Mouse (Mus musculus) myocyte (in vitro differentiated cells): ENCODE results near the gene Hapln2.

ENCODE experiments used
- E2F4 ChIP-seq: IDR thresholded peaks from one replicate; pipeline ENCODE4 v1.6.1; 2011; ENCODE audit warnings: mild to moderate bottlenecking, control low read depth, moderate library complexity; ENCODE audit not compliant: insufficient read depth
- MAX ChIP-seq: IDR thresholded peaks from one replicate; pipeline ENCODE4 v1.6.1; 2011; ENCODE audit warnings: low read depth, mild to moderate bottlenecking, control low read depth
- MYOD1 ChIP-seq, 3 experiments: IDR thresholded peaks; one replicate each; pipeline ENCODE4 v1.6.1; 2011; ENCODE audit warnings: control low read depth in 2 of 3, low read depth in 2 of 3, mild to moderate bottlenecking in 2 of 3, moderate library complexity in 1 of 3; ENCODE audit not compliant: insufficient read length in 2 of 3, control insufficient read depth in 1 of 3
- MYOG ChIP-seq, 3 experiments: IDR thresholded peaks; one replicate each; pipeline ENCODE4 v1.6.1; 2011; ENCODE audit warnings: control low read depth in 2 of 3, low read depth in 2 of 3, mild to moderate bottlenecking in 2 of 3; ENCODE audit not compliant: insufficient read length in 2 of 3, control insufficient read depth in 1 of 3, insufficient read depth in 1 of 3
- POLR2A ChIP-seq: IDR thresholded peaks from one replicate; pipeline ENCODE4 v1.6.1; 2011; ENCODE audit warnings: low read depth, mild to moderate bottlenecking, control low read depth, moderate library complexity; ENCODE audit not compliant: insufficient read length
- POLR2AphosphoS2 ChIP-seq: IDR thresholded peaks from one replicate; pipeline ENCODE4 v1.6.1; 2011; ENCODE audit warnings: low read depth, control low read depth; ENCODE audit not compliant: insufficient read length
- REST ChIP-seq: IDR thresholded peaks from one replicate; pipeline ENCODE4 v1.6.1; 2011; ENCODE audit warnings: mild to moderate bottlenecking, control low read depth, moderate library complexity; ENCODE audit not compliant: insufficient read depth, insufficient read length
- SRF ChIP-seq: IDR thresholded peaks from one replicate; pipeline ENCODE4 v1.6.1; 2011; ENCODE audit warnings: low read depth; ENCODE audit not compliant: control insufficient read depth, insufficient read length
- USF1 ChIP-seq: IDR thresholded peaks from one replicate; pipeline ENCODE4 v1.6.1; 2011; ENCODE audit warnings: low read depth, mild to moderate bottlenecking, control low read depth, moderate library complexity

- TF ChIP-seq MAX, result no peak
- no peak for TF ChIP-seq MYOG (IDR thresholded peaks at IDR 0.05; ENCODE audit: control insufficient read depth in 1 of 3, insufficient read depth in 1 of 3, insufficient read length in 2 of 3, low read depth in 2 of 3)
- no peak for TF ChIP-seq POLR2A
- no peak for TF ChIP-seq E2F4
- TF ChIP-seq REST, result no peak
- no peak for TF ChIP-seq USF1
- no peak for TF ChIP-seq SRF
- no peak for TF ChIP-seq POLR2AphosphoS2
- TF ChIP-seq MYOD1 (IDR thresholded peaks at IDR 0.05; ENCODE audit: control insufficient read depth in 1 of 3, insufficient read length in 2 of 3, low read depth in 2 of 3), result no peak
Measured at GRCm38 (mm10) chr3:87998747-87999146, 28.6 kb downstream of the Hapln2 start.
